Mouse (Mus musculus): ENCODE results near the gene Pla2g6.

The Pla2g6 gene

DNA sequence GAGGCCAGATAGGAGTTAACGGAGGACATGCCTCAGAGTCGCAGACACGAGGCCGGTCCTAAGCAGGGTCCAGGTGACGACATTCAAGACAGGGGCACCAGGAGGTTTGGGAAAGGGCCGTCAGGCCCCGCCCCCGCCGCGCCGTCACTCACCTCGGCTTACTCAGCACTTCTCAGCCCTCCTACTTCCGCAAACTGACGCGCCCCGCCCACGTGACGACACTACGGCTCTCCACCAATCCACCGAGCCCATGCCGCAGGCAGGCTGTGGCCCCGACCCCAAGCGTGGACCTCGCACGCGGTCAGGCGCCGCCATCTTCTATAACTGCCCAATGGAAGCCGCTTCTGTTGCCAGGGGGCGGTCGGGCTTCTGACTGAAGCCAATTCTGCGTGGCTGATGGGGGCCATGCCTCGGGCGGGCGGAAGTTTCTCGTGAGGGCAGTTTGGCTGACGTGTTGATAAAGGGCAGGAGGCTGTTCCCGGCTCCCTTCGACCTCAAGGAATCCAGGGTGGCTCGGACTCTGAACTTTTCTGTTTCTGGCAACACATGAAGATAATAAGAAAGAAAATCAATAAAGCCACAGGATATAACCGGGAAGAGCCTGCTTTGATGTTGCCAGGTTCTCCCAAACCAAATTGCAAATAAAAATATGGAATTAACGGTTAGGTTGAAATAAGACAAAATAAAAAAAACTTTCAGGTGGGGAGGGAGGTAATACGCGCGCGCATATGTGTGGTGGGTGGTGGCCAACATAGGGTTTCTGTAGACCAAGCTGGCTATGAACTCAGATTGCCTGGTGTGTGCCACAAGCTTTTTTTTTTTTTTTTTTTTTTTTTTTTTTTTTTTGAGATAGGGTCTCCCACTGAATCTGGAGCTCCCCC lies at the start of gene Pla2g6:
Pla2g6 (minus strand) TSS at position 333 of the 881 bp plus-strand sequence.
- DNase-seq = peak; percentile 100

DNA sequence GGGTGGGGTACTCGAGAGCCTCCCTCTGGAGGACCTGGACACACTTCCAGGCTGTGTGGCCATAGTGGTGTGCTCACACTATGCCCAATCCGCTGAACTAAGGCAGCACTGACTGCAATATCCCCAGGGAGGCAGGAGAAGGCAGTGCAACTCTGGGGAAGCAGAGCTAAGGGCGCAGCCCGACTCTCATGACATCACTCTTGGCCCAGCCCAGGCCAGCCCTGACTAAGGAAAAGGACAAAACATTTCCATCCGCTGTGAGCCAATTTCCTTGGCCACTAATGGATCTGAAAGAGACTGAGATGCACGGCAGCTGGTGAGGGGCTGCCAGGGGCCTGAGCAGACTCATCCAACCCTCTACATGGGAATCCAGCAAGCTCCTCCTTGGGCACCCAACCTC lies 49.5 kb upstream of the Pla2g6 start:
- peak; percentile 94 for DNase-seq

DNA sequence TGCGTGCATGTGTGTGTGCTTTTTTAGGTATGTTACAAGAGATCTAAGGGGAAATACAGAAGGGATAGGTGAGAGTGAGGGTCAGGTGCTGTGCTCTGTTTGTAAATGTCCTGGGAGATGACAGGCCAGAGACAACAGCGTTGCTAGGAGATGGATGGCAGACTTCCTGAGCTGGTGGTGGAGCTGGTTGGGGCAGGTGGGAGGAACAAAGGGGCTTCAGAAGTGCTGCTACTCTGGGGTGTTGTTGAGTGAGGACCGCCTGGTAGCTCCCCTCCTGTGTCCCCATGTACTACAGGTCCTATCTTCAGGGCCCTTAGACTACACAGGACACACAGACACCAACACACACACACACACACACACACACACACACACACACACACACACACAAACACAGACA lies 46.6 kb upstream of the Pla2g6 start:
- DNase-seq = no peak

DNA sequence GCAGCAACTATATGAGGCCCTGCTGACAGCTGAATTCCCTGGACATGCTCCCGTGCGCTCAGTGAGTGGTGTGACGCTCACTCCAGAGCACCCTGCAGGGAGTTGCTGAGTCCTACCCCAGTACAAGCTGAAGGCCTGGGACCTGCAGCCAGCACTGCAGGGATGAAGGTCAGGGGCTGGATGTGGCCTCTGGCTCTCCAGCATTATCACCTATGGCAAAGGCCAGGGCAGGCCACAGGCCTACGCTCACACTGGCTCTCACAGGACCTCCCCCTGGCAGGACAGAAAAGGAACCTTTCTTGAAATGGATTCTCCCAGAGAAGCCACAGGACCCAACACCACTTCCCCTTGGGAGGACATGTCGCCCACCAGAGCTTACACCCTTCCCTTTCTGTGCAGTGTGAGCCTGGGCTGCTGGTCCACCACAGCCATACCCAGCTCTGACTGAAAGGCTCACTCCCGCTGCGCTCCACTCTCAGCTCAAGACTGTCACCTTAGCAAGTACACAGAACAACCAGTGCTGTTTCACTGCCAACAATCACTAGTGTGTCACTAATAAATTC lies 42.2 kb upstream of the Pla2g6 start:
- DNase-seq = no peak

DNA sequence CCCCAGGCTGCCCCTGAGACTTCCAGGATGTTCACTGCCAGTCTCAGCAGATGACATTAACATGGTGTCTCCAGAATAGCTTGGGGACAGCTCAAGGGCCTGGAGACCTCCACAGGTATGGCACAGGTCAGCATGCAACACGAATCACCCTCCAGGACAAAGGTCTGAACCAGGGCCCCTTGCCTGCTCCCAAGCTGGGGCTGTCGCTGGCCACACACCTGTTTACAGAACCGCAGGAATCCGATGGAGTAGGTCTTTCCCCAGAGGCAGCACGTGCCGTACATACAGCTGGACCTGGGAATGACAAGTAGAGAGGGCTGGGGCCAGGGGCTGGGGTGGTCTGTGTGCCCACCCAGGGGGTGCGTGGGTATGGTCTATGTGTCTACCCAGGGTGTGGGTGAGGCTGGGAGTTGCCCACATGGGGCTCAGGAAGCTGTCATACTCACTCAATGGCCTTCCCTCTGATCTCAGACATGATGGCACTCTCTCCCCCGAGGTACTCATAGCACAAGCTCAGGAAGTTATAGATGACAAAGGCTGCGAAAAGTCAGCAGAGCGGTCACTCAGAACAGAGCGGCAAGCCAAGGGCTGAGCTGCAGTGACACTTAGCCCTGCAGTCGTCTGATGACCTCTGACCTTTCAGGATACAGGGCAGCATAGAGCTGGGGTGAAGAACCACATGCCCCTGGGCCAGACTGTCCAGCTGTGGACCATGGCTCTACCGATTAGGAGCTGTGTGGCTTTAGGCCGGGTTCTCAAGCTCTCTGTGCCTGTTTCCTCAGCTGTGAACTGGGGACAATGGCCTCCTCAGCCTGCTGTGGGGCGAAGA lies 41.5 kb upstream of the Pla2g6 start:
- DNase-seq = no peak

DNA sequence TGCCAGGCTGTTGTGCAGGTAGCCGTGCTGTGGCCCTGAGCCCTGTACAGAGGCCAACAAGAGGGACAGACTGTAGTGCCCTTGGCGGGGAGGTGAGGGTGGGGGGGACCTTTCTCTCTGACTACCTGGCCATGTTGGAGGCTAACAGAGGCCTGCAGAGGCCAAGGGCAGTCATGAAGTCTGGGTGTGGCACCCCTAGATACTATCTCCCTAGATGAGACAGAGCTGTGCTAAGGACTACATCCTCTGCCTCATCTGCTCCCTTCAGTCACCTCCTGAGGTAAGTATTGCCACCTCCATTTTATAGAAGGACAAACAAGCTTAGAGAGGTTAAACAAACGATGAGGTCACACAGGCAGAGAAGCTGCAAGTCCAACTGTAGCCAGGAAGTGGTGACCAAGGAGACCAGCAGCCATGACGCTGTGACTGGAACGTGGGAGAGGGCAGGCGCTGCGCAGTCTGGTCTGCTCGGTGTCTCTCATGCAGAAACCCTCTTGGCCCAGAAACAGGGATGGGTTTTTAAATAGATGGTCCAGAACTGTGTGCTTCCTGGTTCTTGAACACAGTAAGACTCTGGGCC lies 40.8 kb upstream of the Pla2g6 start:
- DNase-seq = peak; percentile 83

DNA sequence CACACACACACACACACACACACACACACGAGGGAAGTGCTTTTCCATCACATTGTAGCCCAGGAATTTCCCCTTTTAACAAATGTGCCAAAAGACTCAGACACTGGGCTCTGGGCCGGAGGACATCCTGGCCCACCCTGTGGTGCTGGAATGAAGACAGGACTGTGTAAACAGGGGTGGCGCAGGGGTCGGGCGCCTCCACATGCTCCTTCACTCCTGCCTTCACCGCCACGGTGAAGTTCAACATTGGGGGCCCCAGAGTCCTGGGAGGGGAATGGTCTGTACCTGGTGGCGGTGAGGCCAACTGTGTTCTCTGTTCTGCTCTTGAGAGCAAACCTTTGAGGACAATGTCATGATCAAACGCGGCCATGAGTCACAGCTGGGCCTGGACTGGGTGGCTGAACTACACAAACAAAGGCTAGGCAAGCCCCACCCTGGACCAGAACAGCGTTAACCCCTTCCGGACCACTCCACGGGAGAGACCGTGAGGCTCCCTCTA lies 40.2 kb upstream of the Pla2g6 start:
- peak; percentile 94 for DNase-seq

DNA sequence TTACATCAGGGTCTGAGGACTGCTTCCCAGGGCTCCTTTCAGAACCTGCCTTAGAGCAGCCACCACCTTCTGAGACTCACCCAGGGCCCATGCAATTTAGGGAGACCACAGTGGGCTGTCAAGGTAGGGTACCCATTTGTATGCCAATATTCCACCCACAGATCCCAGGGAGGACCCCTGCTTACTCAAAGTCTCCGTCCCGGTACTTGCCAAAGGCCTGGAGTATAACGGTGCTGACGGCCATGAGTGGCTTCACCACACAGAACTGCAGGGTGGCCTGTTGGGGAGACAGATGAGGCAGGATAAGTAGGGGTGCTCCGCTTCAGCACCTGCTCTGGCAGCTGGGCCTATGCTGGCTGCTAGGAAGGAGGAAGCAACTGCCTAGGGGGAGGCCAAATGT lies 38.2 kb upstream of the Pla2g6 start:
- DNase-seq = peak; percentile 3

DNA sequence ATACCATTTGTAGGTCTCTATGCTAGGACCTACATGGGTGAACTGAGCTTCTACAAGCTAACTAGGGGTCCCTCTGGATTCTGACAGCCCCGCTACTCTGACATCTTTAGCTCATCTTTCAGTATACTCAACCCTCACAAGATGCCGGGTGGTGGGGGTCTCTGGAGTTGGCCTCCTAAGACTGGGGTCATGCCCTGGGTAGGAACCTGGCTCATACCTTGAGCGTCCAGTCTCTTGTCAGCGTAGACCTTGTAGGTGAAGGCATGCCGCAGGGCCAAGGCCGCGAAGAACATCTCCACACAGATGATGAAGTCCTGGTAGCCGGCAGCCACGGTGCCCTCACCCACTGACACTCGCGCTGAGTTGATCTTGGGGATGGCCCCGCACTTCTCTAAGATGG lies 36.9 kb upstream of the Pla2g6 start:
- no peak for DNase-seq

DNA sequence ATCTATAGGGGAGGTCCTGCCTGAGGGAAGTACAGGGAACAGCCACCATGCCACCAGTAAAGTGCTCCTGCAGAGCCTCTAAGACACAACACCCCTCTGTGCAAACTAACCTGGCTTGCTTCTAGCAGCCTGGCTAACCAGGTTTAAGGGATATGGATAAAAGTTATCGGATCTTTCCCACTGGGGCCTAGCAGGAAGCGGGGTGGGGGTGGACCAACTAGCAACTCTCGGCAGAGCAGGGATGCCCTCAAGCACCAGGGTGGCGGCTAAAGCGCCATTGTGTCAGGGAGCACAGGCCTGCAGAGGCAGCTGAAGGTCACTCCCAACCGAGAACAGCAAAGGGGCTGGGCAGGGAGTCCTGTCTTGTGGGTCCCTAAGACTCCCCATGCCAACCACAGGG lies 35.9 kb upstream of the Pla2g6 start:
- DNase-seq = no peak

DNA sequence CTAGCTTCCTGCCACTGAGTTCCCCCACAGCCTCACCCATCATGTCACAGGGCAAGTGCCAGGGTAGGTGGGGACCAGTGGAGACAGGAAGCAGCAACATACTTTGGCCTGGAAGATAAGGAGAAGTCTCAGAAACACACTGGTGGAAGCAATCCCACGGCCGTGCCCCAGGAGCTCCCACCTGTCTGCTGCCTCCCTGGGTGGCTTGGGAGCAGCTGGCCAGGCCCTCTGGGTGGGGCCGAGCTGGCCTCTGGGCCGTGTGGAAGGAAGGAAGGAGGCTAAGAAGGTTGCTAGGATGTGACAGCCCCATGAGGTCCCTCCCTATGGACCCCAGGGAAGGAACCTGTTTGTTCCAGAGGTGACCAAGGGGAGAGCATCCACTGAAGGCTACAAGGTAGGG lies 32.8 kb upstream of the Pla2g6 start:
- peak; percentile 10 for DNase-seq

DNA sequence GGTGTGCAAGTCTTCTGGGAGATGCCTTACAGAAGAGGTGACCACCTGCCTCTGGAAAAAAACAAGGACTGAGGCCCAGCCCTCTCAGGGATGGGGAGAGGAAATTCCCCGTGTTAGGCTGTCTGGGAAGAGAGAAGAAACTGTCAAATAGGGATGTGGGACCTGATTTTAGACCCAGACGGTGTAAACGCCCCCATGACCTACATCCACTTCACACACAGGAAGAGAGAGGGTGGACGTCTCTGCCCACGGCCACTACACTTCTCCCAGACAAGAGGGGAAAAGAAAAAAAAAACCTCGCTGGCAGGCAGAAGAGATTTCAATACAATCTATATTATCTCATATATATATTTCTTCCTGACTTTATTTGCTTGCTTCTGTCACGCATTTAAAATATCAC lies 32.2 kb upstream of the Pla2g6 start:
- peak; percentile 5 for DNase-seq

DNA sequence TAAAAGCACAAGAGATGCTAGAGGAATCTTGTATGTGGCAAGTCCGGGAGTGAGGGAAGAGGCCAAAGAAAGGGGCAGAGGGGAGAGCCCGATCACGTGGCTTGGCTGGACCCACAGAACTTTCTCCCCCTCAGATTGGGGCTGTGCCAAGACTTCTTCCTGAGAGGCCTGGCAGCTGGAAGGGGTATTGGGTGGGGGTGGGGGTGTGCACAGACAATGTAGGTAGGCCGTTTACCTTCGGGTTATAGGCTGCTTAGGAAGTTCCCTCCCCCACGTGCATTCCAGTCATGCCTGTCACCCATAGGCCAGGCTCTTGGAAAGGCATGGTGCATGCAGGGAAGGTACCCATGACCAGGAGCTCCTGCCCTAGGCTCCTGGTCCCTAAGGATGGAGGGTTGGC lies 31.8 kb upstream of the Pla2g6 start:
- peak; percentile 76 for DNase-seq

DNA sequence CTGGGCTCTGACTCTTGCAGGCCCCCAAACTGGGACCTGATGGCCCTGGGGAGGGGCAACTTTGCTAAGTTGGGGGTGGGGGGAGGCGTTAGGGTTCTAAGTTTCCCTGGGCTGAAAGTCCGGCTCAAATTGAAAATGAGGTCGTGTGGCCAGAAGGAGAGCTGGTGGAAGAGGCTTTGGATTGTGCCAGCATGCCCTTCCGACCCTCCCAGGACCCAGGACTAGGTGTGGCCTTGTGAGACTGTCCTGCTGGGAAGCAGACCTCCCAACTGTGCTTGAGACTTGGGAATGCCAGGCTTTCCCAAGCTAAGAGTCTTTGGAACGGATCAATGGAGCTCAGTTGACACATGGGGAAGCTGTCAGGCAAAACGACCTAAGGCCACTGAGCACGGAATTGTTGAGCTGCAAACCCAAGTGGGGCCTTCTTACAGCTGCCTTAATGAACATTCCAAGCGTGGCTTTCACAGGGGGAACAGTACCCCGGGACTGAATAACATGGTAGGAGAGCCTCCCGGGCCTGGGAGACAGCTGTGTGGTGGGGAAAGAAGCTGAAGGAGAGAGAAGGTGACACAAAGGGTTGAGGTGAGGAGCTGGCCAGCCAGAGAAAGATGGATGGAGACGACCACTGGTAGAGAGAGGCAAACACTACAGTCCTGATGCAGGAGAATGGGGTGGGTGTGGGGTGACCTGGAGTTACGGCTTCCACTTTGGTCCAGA lies 29.9 kb upstream of the Pla2g6 start:
- DNase-seq = no peak

DNA sequence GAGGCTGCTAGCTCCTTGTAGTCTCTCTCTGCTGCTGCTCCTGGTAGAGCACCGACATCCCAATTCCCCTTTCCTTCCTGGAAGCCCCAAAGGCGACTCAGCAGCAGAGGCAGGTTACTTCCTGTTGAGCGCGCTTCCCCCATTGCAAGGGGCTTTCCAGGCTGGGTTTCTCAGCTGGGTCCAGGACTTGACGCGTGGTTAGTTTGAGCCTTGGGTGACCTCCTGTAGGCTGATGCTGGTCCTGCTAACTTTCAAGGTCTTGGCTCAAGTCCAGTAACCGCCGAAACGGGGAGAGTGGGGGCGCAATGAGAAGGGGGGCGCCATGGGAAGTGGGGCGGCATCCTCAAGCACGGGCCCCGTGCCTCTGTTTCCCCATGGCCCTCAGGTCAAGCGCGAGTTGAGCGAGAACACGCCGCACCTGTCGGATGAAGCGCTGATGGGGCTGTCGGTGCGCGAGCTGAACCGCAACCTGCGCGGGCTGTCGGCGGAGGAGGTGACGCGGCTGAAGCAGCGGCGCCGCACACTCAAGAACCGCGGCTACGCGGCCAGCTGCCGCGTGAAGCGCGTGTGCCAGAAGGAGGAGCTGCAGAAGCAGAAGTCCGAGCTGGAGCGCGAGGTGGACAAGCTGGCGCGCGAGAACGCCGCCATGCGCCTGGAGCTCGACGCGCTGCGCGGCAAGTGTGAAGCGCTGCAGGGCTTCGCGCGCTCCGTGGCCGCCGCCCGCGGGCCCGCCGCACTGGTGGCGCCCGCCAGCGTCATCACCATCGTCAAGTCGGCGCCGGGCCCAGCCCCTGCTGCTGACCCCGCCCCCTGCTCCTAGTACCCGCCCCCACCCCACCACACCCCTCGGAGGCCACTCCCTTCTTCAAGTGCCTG lies 29.1 kb upstream of the Pla2g6 start:
- DNase-seq = peak; percentile 77

DNA sequence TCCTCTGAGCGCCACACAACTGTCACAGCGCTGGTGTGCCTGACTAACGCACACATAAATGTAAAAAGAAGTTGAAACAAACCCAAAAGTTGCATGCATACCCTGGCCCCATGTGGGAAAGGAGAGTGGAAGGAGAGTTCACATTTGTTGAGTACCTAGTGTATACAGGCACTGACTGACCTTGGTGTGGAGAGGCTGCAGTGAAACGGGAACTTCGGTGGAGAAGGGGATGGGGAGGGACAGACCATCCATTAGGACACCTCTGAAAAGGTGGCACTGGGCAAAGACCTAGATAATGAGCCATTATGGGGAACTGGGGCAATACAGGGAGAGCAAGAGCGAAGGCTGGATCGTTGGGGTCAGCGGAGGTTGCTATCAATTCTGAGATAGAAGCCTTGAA lies 28.3 kb upstream of the Pla2g6 start:
- DNase-seq = no peak

DNA sequence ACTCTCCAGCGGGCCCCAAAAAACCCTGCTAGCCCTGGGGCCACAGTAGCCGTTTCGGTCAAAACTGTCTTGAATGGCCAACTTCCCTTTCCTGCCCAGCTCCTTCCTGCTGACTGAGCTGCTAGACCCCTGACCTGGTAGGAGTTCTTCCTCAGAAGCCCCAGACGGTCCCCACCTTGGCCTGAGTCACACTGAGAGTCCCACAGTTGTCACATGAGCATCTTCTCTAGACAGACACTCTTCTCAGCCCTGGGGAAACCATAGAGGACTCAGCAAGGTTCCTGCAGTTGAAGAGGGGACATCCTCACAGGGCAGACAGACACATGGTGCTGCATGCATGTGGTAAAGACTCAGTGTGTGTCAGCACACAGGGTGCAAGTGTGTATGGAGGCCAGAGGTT lies 26.4 kb upstream of the Pla2g6 start:
- DNase-seq = no peak

DNA sequence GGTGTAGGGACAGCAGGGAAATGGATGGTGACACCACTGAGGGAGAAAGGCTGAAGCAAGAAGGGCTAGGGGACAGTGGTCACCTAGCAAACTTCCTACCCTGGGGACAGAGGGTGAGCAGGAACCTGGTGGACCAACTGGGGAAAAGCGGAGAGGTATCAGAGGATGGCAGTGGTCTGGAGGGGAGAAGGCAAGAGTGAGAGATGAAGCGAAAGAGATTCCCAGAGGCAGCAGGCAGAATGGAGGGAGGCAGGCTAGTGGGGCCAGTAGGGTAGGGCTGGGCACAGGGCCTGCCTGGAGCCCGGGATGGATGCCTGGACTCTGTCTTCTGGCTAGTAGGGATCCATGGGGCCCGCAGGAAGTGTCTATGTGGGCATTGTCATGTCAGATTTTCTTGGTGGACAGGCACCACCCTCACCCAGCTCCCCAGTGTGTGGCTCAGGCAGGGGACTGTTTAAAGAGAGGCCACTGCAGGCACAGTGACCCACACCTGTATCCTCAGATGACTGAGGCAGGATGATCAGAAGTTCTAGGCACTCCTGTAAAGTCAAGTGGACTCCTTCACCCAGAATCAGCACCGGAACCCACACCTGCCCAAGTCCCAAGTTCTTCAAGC lies 25.6 kb upstream of the Pla2g6 start:
- DNase-seq = no peak

DNA sequence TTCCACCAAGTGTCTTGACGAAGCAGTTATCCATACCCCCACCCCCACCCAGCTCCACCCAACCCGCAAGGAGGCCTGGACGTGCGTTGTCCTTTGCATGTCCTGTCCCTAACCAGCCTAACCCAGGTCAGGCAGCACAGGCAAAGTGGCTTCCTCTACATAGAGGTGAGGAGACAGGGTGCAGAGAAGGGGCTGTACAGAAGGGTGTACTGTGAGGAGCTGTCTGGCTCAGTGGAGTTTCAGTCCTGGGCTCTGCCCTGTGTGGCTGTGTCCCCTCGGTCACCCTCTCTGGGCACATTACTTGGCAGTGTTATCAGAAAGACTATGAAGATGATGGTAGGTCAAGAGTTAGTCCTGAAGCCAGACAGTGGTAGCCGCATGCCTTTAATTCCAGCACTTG lies 24.3 kb upstream of the Pla2g6 start:
- no peak for DNase-seq

DNA sequence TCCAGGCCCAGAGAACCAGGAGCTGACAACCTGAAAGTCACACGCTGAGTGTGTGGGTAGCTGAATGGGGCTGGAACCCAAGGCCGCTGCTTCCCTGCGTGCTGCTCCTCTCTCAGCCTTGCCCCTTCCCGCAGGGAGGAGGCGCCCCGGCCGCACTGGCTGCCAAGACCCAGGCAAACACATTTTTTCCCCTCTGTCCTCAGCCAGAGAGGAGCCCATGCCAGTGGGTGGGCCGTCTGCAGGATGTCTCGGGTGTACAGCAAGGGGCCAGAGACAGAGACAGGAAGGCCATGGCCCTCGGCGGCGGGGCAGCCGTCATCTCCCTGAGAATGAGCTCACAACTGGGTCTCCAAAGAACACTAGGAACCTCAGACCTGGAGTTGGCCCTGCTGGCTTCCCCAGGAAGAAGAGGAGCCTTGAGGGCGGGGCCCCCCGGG lies 23.2 kb upstream of the Pla2g6 start:
- DNase-seq = peak; percentile 92

DNA sequence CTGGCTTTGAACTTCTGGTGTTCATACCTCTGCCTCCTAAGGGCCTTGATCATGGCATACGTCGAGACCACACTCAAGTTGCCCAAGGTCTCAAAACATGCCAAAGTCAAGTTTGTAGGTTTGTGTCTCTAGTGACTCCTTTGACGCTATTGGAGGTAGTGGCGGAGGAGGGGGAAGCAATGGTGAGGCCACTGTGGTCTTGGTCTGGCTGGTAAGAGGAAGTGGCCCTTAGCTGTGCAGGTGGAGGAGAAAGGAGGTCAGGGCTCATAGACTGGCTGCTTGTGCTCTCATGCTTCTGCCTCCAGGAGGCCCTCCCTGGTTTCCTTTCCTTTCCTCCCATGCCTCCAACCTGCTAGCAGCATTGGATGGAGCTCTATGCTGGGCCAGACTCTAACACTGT lies 22.7 kb upstream of the Pla2g6 start:
- DNase-seq = no peak
